Mouse (Mus musculus) left cerebral cortex, adult 18-20 months (tissue): ENCODE results near the gene Slc2a12. TPM values are rescaled to one million over a fixed set of nuclear protein-coding genes. Genes with fewer than 3 reads are reported as not detected.
A peak's percentile ranks its signal among the peaks of the same experiment; 100 is the strongest.

Source experiments
- DNase-seq, 2 experiments: peaks; one replicate each; pipeline ENCODE4 v3.0.0; 2021 to 2022; ENCODE audit warnings: low spot score in 2 of 2, mixed read lengths in 1 of 2
- microRNA-seq, 2 experiments: library from miRNA; unstranded; fragments of <30 nt; microRNA quantifications; one replicate each; pipeline ENCODE4 v1.2.0; 2021
- total RNA-seq, 2 experiments: library from RNA; stranded (reverse); gene quantifications; 2 replicates each; pipeline ENCODE4 v1.2.3; 2021

The Slc2a12 gene
- total RNA-seq, 2 experiments from 2014 or later: 3.1 to 4.1 TPM

- DNase-seq: no peak
Measured at GRCm38 (mm10) chr10:22725166-22725565, 80.4 kb downstream of the Slc2a12 start.

DNA sequence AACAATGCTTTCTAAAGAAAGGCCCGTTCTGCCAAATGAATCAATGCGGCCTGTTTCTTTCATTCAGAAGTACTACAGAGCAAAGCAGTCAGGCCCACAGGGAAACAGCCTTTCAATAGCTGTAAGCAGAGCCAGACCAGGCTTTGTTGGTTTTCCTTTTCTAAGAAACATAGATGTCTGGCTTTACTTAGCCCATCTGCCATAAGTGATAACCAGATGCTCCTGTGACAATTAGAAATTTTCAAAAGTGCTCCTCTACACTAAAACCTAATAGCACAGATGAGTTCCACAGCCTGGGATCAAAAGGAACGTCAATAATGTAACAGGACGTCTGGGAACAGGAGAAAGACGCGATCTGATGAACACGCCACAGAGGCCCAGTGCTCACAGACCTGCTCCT, 81.5 kb downstream of the Slc2a12 start:
- DNase-seq: no peak

DNA sequence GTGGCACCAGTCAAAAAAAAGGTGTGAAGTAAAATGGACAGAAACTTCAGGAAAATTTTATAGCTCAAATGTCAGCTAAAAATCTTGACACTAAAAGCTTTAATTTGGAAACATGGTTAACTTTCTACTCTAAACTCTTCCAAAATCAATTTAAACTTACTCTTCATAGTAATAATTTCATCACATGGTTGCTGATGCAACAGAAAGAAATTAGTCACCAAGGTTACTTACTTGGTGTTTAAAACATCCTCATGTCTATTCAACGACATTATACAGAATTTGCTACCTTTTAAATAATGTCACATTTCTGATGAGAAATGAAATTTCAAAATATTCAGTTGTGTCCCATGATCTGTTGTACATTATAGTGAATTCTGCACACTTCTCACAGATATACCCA, 83.4 kb downstream of the Slc2a12 start:
- DNase-seq: no peak

DNA sequence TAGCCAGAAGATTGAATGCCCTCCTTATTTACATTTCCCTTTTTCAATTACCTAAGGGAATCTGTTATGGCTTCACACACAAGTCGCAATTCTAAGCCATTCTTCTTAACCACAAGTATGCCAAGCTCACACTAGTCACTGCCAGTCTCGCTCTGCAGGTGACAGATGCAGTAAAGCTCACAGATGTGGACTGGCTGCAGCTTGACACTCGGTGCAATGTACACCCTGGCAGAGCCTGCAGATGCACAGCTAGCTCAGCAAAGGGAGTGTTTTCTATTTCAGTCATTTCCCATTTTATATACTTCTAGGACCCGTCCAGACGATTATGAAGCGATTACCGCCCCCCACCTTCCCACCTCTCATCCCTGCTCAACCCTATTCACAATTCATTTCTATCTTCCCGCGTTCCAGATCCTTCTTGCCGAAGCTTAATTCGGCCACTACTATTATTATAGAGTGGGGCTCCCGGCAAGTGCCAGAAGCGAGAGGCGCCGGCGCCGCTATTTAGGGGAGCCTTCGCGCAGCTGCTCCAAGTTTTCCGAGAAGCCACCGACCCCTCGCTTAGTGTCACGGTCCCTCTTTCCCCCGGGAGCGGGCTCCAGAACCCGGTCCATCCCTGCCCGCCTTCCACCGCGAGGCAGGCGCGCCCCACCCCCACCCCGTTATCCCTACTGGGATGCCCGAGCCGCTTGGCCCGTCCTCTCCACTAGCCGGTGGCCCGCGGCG, 85.6 kb downstream of the Slc2a12 start:
- peak; percentile 32 to 35 for DNase-seq

- no peak for DNase-seq
Measured at GRCm38 (mm10) chr10:22730992-22731271, 86.1 kb downstream of the Slc2a12 start.

DNA sequence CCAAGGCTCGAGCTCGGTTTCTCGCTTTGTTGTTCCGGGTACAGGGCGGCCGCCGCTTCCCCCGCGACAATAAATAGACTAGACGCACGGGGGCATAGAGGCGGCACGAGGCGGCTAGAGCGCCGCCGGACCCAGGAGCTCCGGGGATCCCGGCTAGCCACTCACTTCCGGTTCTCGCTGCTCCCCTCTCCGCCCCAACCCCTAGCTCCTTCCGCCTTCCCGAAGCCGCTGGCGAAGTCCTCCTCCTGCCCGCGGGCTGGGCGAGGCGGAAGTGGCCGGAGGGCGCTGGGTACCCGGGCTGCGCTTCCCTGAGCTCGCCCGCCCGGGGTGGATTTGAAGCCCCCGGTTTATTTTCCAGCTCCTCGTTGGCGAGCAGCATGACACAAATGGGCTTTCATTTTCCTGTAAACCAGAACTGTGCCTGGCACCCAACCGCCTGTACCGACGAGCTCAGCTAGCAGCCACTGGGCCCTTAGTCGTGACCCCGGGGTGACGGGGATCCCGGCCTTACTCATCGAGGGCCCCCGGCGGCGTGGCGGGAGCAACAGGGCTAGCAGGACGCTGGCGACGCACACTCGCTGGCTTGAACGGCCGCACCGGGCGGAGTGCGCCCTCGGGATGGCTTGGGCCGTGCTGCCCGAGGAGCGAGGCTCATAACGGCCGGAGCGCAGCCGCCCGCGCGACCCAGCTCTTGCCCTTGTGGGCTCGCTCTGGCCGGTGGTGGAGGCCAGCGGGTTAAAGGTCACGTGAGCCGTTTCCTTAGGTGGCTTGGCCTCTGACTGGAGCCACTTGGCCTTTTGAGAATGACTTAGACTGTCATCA, 86.7 kb downstream of the Slc2a12 start, which contains the start of gene Tbpl1:
Tbpl1 (minus strand) TSS at position 667 of the 822 bp plus-strand sequence.
- DNase-seq: peak; percentile 94 to 96

GRCm38 (mm10) chr10:22732181-22732580, 87.4 kb downstream of the Slc2a12 start:
- no peak for DNase-seq

DNA sequence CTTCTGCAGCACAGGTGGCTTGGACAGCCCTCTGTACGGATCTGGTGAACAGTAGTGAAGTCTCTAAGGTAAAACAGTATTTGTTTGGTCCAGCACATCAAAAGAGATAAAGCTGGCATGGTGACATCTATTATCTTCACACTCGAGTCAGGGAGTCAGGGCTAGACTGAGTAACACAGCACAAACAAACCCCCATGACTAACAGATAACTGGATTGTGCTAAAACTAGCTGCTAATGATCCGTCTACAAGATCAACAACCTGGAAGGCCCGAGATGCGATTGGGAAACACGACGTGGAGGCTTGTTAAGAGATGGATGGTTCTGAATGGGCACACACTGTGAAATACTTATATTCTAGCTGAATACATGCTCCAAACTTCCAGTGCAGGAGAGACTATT, 101.1 kb downstream of the Slc2a12 start:
- DNase-seq: no peak

DNA sequence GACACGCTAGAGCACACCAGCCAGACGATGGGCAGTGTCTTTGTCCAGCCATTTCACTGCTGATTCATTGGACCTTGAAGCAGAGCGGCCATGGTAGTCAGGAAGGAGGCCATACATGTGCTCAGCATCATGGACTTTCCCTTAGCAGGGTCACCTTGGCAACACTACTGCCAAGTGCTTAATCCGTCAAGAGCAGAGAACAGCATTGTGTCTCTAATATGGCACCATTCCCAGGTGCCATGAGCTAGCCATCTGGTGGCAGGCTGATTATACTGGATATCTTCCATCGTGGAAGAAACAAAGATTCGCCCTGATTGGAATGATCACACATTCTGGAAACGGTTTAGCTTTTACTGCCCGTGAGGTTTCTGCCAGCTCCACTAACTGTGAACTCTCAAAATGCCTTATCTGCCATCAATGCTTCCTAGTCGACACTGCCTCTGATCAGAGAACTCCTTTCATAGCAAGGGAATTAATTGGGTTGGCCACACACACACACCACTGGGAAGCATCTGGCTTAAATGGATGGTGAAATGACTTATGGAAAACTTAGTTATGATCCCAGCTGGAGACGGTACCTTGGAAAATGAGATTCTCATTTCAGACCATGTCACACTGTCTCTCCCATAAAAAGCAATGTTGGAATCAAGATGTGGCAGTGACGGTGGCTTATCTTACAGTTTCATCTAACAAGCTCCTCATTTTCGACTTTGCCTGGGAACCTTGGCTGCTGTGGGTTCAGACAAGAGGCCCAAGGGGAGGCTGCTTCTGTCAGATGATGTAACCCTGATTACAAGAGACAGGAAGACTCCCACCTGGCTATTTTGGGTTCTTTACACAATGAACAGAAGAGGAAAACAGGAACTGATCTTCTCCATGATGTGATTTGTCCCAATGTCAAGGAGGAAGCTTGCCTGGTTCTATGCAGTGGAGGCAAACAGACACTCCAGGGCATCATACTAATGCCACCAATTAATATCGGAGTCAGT, 101.8 kb downstream of the Slc2a12 start:
- DNase-seq: no peak

DNA sequence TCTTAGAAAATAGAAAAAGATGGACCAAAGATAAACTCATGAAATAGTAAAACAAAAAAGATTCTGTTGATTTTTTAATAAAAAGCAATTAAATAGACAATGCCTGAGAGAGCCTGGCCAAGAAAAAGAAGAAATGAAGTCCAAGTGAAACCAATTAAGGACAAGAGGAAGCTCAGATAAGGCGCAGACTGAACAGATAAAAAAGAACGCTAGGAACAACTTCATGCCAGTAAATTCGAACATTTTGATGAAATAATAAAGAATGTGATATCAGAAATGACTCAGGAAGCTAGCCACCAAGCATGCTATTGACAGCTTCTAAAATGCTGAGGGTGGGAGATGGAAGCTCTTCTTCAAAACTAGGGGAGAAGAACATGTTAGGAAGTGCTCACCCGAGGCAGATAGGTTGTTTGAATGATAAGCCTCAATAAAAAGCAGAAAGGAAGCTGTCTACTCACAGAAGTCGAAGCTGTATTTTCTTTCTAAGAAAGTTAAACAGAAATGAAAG, 106.4 kb downstream of the Slc2a12 start:
- DNase-seq: no peak

Small RNAs within 50 kb of the gene (microRNA-seq; reads per million reads assigned to microRNA genes)
- 0.25 to 0.42 reads per million in 2 experiments for gene Mir7663

Other genes starting within 250 kb of the Slc2a12 start
- gene Tbpl1, start 86.9 kb downstream of the Slc2a12 start, total RNA-seq: 10 to 100 TPM; 67.4 to 73.2 TPM
- gene Tcf21, start 175.2 kb downstream of the Slc2a12 start, total RNA-seq: not detected